In the genomic region with DNA sequence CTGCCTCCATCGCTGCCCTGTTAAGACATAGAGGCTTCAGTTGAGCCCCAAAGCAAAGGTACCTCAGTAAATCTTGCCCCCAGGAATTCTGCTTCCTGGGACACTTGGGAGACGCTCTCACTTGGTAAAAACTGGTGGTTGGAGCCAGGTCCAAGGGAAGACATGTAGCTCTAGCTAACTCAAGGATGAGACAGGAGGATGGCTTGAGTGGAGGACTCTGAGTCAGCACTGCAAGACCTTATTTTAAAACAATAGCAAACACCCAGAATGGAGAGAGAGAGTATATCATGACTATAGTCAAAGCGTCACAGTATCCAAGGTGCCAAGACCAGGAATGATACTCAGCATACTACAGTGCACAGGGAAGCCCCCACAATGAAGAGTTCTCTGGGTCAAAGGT, we compare ENCODE assay signal across 10 mouse cellular contexts. TPM values are rescaled to one million over a fixed set of nuclear protein-coding genes. Genes with fewer than 3 reads are reported as not detected.
DNase-seq lines count a peak whose midpoint lies in the region; ATAC-seq and TF ChIP-seq lines count a peak whose summit lies in the region.
"Had no signal": no experiment of that assay in that cellular context is flagged by ENCODE, and none has a peak within 500 bp of the region (broad histone marks: within the 10 kb centered on the region; RNA-seq: fewer than 3 reads in every experiment).

No protein-coding gene starts in this region.

- H3K9me3 ChIP-seq in lung, embryonic 16.5 days (ENCODE audit: control insufficient read depth, low read length): no peaks in the 10 kb centered on the region
- no peaks in the 10 kb centered on the region for H3K9me3 ChIP-seq in lung, postnatal 0 days (ENCODE audit: low read length)
- no peaks in the 10 kb centered on the region for H3K9me3 ChIP-seq in forebrain, embryonic 14.5 days (replicated peaks; ENCODE audit: control insufficient read depth, low read length)
- no peaks in the 10 kb centered on the region for H3K9me3 ChIP-seq in liver, embryonic 12.5 days (replicated peaks)
- H3K9me3 ChIP-seq in stomach, embryonic 15.5 days: no peaks in the 10 kb centered on the region
- H3K9me3 ChIP-seq: heart, embryonic 12.5 days had no signal

- H3K4me1 ChIP-seq in lung, embryonic 16.5 days (replicated peaks; ENCODE audit: control insufficient read depth, insufficient read depth, low read length): peaks cover 20% of the 10 kb centered on the region
- H3K4me1 ChIP-seq in lung, postnatal 0 days (ENCODE audit: insufficient read depth, low read depth, low read length): peaks cover 14% of the 10 kb centered on the region; the same call in 1 of the 2 replicates
- H3K4me1 ChIP-seq in forebrain, embryonic 14.5 days (ENCODE audit: control insufficient read depth, insufficient read depth, low read length): peaks cover 53% of the 10 kb centered on the region
- peaks cover 85% of the 10 kb centered on the region for H3K4me1 ChIP-seq in liver, embryonic 12.5 days
- H3K4me1 ChIP-seq in stomach, embryonic 15.5 days: peaks cover 20% of the 10 kb centered on the region; the same call in 1 of the 2 replicates

- ATAC-seq in lung, embryonic 16.5 days (ENCODE audit: low read depth): no peak
- no peak for ATAC-seq in lung, postnatal 0 days
- no peak for ATAC-seq in forebrain, embryonic 14.5 days
- no peak for ATAC-seq in liver, embryonic 12.5 days
- no peak for ATAC-seq in stomach, embryonic 15.5 days (ENCODE audit: insufficient read depth, low FRiP score, low read depth)
- no peak for ATAC-seq in inflammation-experienced regulatory T-cells, adult 6 months

- DNase-seq in lung, postnatal 0 days (ENCODE audit: low spot score): no peak
- DNase-seq in forebrain, embryonic 14.5 days (ENCODE audit: low spot score): no peak
- no peak for DNase-seq in thymus, postnatal 0 days (ENCODE audit: low spot score)
- DNase-seq in cerebellum, adult 8-10 months: no peak
- DNase-seq: layer of hippocampus, adult 9-11 months had no signal

- H3K27me3 ChIP-seq in lung, embryonic 16.5 days (ENCODE audit: control insufficient read depth, insufficient read depth, low read depth, low read length): no peaks in the 10 kb centered on the region
- H3K27me3 ChIP-seq in lung, postnatal 0 days (replicated peaks; ENCODE audit: insufficient read depth, low read length): no peaks in the 10 kb centered on the region
- H3K27me3 ChIP-seq in forebrain, embryonic 14.5 days (replicated peaks; ENCODE audit: control insufficient read depth, insufficient read depth, low read length): no peaks in the 10 kb centered on the region
- H3K27me3 ChIP-seq in liver, embryonic 12.5 days (replicated peaks): no peaks in the 10 kb centered on the region
- no peaks in the 10 kb centered on the region for H3K27me3 ChIP-seq in stomach, embryonic 15.5 days (replicated peaks)
- H3K27me3 ChIP-seq: heart, embryonic 12.5 days had no signal

- H3K36me3 ChIP-seq in lung, embryonic 16.5 days (ENCODE audit: control insufficient read depth, insufficient read depth, low read length): no peaks in the 10 kb centered on the region
- H3K36me3 ChIP-seq in lung, postnatal 0 days (ENCODE audit: insufficient read depth, low read length): no peaks in the 10 kb centered on the region
- H3K36me3 ChIP-seq in forebrain, embryonic 14.5 days (ENCODE audit: control insufficient read depth, insufficient read depth, low read length): peaks cover 18% of the 10 kb centered on the region
- H3K36me3 ChIP-seq in liver, embryonic 12.5 days: peaks cover 14% of the 10 kb centered on the region
- no peaks in the 10 kb centered on the region for H3K36me3 ChIP-seq in stomach, embryonic 15.5 days
- H3K36me3 ChIP-seq: heart, embryonic 12.5 days had no signal

- WGBS in lung, embryonic 16.5 days: 78% methylated on average over 3 of the region's 3 CpGs
- WGBS in lung, postnatal 0 days: 78% methylated on average over 3 of the region's 3 CpGs
- 83% methylated on average over 3 of the region's 3 CpGs for WGBS in forebrain, embryonic 14.5 days
- WGBS in liver, embryonic 12.5 days (ENCODE audit: insufficient replicate concordance): 73% methylated on average over 3 of the region's 3 CpGs
- 85% methylated on average over 3 of the region's 3 CpGs for WGBS in stomach, embryonic 15.5 days

- peak overlapping the region; percentile 0; the same call in 1 of the 2 replicates for H3K4me3 ChIP-seq in lung, embryonic 16.5 days (ENCODE audit: low read length)
- no peak overlapping the region for H3K4me3 ChIP-seq in lung, postnatal 0 days (ENCODE audit: low read depth, low read length)
- peak overlapping the region; percentile 98 for H3K4me3 ChIP-seq in forebrain, embryonic 14.5 days (ENCODE audit: low read depth, low read length)
- peak overlapping the region; percentile 88 for H3K4me3 ChIP-seq in liver, embryonic 12.5 days
- H3K4me3 ChIP-seq in stomach, embryonic 15.5 days (replicated peaks): no peak overlapping the region

- H3K9ac ChIP-seq in lung, embryonic 16.5 days (ENCODE audit: low read length): no peak overlapping the region
- no peak overlapping the region for H3K9ac ChIP-seq in lung, postnatal 0 days (replicated peaks; ENCODE audit: low read depth)
- peak overlapping the region; percentile 99 for H3K9ac ChIP-seq in forebrain, embryonic 14.5 days (ENCODE audit: low read length)
- peak overlapping the region; percentile 97 for H3K9ac ChIP-seq in liver, embryonic 12.5 days
- H3K9ac ChIP-seq in stomach, embryonic 15.5 days: no peak overlapping the region
- H3K9ac ChIP-seq: heart, embryonic 12.5 days had no signal

- no peak overlapping the region for H3K27ac ChIP-seq in lung, embryonic 16.5 days (ENCODE audit: low read length)
- H3K27ac ChIP-seq in lung, postnatal 0 days (ENCODE audit: low read length): no peak overlapping the region
- no peak overlapping the region for H3K27ac ChIP-seq in forebrain, embryonic 14.5 days (ENCODE audit: low read depth, low read length)
- peak overlapping the region; percentile 97 for H3K27ac ChIP-seq in liver, embryonic 12.5 days
- H3K27ac ChIP-seq in stomach, embryonic 15.5 days: no peak overlapping the region

- H3K4me2 ChIP-seq in lung, embryonic 16.5 days (ENCODE audit: low read depth, low read length): 0 out of 2 replicates have a peak overlapping the region, but pooled peaks have one; percentile 97
- H3K4me2 ChIP-seq in lung, postnatal 0 days (replicated peaks; ENCODE audit: low read depth, low read length): no peak overlapping the region
- peak overlapping the region; percentile 90 for H3K4me2 ChIP-seq in forebrain, embryonic 14.5 days (ENCODE audit: low read length)
- H3K4me2 ChIP-seq in liver, embryonic 12.5 days: peak overlapping the region; percentile 97
- peak overlapping the region; percentile 99 for H3K4me2 ChIP-seq in stomach, embryonic 15.5 days

- no peak for TF ChIP-seq EP300 in lung, postnatal 0 days (IDR thresholded peaks at IDR 0.05)

- TF ChIP-seq CTCF in lung, postnatal 0 days (IDR thresholded peaks at IDR 0.05): no peak

RNA-seq across cellular contexts. Expression of a gene that starts 2.4 kb away (rescaled TPM):
- polyA plus RNA-seq in lung, embryonic 16.5 days (2015; fragmentation: Nextera tagmentation; extraction: Ambion mirVana): 46.4 and 47.0 TPM in 2 replicates
- polyA plus RNA-seq in lung, postnatal 0 days (2015; fragmentation: Nextera tagmentation; extraction: Ambion mirVana): 18.4 and 21.3 TPM in 2 replicates
- 123 and 131 TPM in 2 replicates for polyA plus RNA-seq in forebrain, embryonic 14.5 days (2014; fragmentation: Nextera tagmentation; extraction: Ambion mirVana)
- polyA plus RNA-seq in liver, embryonic 12.5 days (2016; fragmentation: Nextera tagmentation; extraction: Ambion mirVana): 30.3 and 32.0 TPM in 2 replicates
- polyA plus RNA-seq in stomach, embryonic 15.5 days (2015; fragmentation: Nextera tagmentation; extraction: Ambion mirVana): 40.2 and 44.9 TPM in 2 replicates
- polyA plus RNA-seq in inflammation-experienced regulatory T-cells, adult 6 months (2017; shearing (Covaris generic)): 10 to 100 TPM; 34.7 to 39.7 (median 36.1) TPM
- 126 and 132 TPM in 2 replicates for polyA plus RNA-seq in thymus, postnatal 0 days (2015; fragmentation: Nextera tagmentation; extraction: Ambion mirVana)

Comparison
In these comparisons a context has a peak if more than half of its experiments do, and no peak if none do; other contexts are left out.
1. H3K4me3 ChIP-seq: peak in lung, embryonic 16.5 days (single experiment), forebrain, embryonic 14.5 days (single experiment) and liver, embryonic 12.5 days (single experiment); none in lung, postnatal 0 days (single experiment) and stomach, embryonic 15.5 days (single experiment).
2. H3K9ac ChIP-seq: peak in forebrain, embryonic 14.5 days (single experiment) and liver, embryonic 12.5 days (single experiment); none in lung, embryonic 16.5 days (single experiment), lung, postnatal 0 days (single experiment) and stomach, embryonic 15.5 days (single experiment).